Mouse (Mus musculus): ENCODE data around the gene Nkx2-3. TPM values are rescaled to one million over a fixed set of nuclear protein-coding genes. Genes with fewer than 3 reads are reported as not detected.

The Nkx2-3 gene
- total RNA-seq, 2 experiments from 2014 or later = not detected

DNA sequence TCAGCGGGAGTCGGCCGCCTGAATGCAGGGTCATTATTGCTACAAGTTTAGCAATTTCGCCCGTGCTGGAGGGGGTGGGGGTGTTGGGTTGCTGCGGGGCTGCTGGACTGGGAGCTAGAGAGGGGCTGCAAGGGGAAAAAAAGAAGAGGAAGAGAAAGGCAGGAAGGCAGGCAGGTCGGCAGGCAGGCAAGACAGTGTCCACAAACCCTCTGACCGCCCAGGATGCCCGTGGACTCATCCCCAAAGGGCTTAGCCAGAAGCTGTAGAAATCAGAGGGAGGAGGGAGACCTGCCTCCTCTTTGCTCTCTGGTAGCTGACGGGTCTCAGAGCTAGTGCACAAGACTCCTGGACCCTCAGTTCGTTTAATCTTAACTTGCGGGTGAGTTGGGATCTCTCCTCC, 4.8 kb downstream of the Nkx2-3 start:
- DNase-seq (ENCODE audit: extremely low spot score in 1 of 2, low spot score in 1 of 2) = no peak

GRCm38 (mm10) chr19:43617761-43618349, 5.7 kb downstream of the Nkx2-3 start:
- no peak for DNase-seq (ENCODE audit: extremely low spot score in 1 of 2, low spot score in 1 of 2)

- no peak for DNase-seq (ENCODE audit: extremely low spot score in 1 of 2, low spot score in 1 of 2)
These were observed 6.4 kb downstream of the Nkx2-3 start for GRCm38 (mm10) chr19:43618505-43619030.

DNA sequence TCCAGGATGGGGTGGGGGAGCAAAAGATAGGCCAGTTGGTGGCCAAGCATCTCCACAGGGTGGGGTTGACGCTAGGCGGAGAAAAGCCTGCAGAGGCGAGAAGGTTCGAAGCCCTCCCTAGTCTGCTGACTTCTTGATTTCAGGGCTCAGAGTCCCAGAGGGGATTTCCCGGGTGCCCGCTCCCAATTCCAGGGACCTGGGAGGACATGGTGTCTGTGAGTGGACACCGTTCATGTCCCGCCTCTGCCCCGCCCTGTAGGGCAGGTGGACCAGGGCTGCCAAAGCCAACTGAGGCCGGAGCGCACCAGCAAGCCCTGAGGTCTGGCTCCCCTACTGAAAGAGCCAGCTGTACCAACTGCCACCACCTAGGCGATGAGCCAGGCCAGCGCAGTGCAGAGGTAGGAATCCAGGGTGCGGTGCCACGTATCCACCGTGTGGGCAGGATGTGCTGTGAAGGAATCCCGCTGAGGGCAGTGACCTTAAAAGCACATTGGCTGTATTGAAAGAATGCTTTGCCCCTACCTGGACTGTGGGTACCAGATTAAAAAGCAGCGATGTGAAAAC, 7.9 kb downstream of the Nkx2-3 start:
- no peak for DNase-seq (ENCODE audit: extremely low spot score in 1 of 2, low spot score in 1 of 2)

DNA sequence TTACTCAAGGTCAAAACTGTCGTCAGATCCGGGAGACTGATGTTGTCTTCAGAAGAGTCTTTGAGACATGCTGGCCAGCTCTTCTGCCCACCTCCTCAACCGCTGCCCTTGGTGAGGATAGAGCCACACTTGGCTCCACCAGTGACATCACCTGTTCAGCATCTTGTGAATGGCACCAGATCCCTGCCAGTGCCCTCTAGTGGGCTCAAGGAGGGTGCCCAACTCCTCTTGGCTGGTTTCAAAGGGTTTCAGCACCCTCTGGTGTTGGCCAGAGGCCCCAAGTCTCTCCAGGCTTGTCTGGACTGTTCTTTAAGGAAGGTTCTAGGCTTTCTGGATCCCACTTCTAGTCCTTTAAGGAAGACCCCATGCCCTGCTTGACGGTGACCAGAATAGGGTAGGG, 11.8 kb downstream of the Nkx2-3 start:
- no peak for DNase-seq (ENCODE audit: extremely low spot score in 1 of 2, low spot score in 1 of 2)

DNA sequence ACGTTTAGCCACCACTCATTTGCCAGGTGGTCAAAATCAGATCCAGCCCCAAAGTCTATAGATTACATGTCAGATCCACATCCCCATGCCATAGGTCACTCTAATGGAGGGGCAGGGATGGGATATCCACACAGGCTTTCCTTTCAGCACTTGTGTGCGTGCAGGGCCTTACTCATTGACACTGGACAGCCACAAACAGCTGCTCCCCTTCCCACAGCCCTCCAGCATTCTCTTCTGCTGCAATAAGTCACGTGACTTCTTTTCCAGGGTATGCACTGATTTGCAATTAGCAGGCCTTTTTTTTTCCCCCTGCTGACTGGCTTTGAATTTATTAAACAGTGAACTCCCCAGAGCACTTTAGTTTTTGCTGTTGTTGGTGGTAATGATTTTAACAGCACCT, 14.0 kb downstream of the Nkx2-3 start:
- no peak for DNase-seq (ENCODE audit: extremely low spot score in 1 of 2, low spot score in 1 of 2)

- no peak for DNase-seq (ENCODE audit: extremely low spot score in 1 of 2, low spot score in 1 of 2)
These were observed 15.2 kb downstream of the Nkx2-3 start for GRCm38 (mm10) chr19:43627345-43627744.

GRCm38 (mm10) chr19:43629088-43629487, 17.0 kb downstream of the Nkx2-3 start:
- DNase-seq (ENCODE audit: extremely low spot score in 1 of 2, low spot score in 1 of 2) = no peak

DNA sequence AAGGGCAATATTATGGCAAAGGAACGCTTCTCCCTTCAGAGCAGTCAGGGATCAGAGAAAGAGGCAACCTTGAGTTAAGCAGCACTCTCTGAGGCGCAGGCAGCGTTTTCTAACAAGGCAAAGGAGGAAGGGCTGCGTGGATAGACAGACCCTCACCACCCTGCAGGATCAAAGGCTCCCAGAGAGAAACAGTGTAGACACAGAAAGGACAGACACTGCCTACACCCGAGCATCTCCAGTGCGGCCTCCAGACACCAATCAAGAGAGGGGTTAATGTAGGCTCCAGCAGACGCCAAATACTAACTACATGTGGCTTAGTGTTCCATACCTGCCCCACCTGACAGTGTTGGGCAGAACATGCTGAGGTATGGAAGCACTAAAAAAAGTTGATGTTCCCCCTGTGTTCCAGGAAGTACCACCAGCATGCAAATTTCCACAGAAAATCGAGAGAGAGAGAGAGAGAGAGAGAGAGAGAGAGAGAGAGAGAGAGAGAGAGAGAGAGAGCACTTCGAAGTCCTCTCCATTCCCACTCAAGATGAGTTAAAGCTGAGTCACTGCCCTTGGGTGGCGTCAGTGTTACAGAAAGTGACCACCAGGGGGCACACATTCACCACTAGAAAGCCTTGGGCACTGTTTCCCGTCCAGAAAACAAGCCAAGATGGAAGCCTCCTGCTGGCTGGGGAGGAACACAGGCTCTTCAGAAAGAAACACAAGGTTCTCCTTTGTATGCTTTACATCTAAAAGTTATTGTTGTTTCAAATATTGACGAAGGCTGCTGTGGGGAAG, 18.5 kb downstream of the Nkx2-3 start:
- peak; percentile 59 to 84 for DNase-seq (ENCODE audit: extremely low spot score in 1 of 2, low spot score in 1 of 2)

GRCm38 (mm10) chr19:43641833-43642232, 29.7 kb downstream of the Nkx2-3 start:
- DNase-seq (ENCODE audit: extremely low spot score in 1 of 2, low spot score in 1 of 2) = no peak

- no peak for DNase-seq (ENCODE audit: extremely low spot score in 1 of 2, low spot score in 1 of 2)
These were observed 30.7 kb downstream of the Nkx2-3 start for GRCm38 (mm10) chr19:43642843-43643242.

GRCm38 (mm10) chr19:43645508-43645907, 33.4 kb downstream of the Nkx2-3 start:
- no peak for DNase-seq (ENCODE audit: extremely low spot score in 1 of 2, low spot score in 1 of 2)

GRCm38 (mm10) chr19:43646852-43647251, 34.7 kb downstream of the Nkx2-3 start:
- DNase-seq (ENCODE audit: extremely low spot score in 1 of 2, low spot score in 1 of 2) = no peak

DNA sequence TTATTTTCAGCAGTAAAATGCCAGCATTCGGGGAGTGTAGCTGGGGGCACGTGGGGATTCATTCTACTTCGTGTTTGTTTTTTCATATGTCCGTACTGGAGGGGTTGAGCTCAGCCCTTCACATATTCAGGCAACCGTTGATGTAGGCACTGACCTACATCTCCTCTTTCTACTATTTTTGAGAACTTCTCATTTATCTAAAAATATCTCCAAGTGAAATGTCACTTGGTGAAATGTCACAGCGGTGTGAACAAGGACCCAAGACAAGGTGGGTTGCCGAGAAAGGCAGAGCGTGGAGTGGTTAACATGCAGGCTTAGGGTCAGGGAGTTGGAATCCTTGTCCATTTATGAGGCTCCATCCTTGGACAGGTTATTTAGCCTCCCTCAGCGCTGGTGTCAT, 35.1 kb downstream of the Nkx2-3 start:
- no peak for DNase-seq (ENCODE audit: extremely low spot score in 1 of 2, low spot score in 1 of 2)

GRCm38 (mm10) chr19:43648343-43648742, 36.2 kb downstream of the Nkx2-3 start:
- no peak for DNase-seq (ENCODE audit: extremely low spot score in 1 of 2, low spot score in 1 of 2)

DNA sequence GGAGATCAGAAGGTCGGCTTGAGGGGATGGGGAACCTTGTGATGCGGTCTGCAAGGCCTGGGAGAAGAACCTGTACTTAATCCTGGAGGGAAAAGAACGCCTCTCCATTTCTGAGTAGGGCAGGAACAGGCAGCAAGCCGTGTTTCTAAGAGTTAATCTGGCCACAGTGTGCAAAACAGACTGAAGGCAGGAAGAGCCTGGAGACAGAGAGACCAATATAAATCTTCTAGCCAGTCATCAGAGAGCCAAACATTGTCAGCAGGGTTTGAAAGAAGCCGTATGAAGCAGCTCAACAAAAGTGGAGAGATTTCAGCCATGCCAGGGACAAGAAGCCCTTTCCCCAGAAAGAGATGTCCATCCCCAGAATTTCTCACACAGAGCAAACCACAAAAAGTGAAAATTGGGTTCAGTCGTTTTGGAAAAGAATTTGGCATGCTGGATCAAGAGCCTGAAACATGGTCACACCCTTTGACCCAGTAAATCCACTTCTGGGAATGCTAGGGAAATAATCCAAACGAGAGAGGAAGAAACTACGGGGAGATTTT, 39.2 kb downstream of the Nkx2-3 start:
- DNase-seq (ENCODE audit: extremely low spot score in 1 of 2, low spot score in 1 of 2) = no peak

- DNase-seq (ENCODE audit: extremely low spot score in 1 of 2, low spot score in 1 of 2) = peak; percentile 50 to 80
These were observed 43.8 kb downstream of the Nkx2-3 start for GRCm38 (mm10) chr19:43655735-43656492.

DNA sequence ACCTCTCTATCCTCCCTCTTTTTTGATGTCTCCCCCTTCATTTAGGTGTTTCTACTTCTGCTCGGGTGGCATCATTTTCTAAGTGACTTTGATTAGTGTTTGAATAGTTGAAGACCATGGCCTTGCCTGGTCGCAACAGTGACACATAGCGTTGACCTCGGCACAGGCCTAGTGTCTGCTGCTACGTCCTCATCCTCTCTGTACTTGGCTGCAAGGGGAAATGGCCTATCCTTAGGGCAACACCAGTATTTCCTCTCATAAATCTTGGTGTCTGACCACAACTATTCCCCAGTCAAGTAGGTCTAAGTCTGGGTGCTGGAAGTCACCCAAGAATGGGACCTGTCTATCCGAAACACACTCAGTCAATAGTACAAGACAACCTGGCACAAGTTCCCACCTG, 47.5 kb downstream of the Nkx2-3 start:
- no peak for DNase-seq (ENCODE audit: extremely low spot score in 1 of 2, low spot score in 1 of 2)

DNA sequence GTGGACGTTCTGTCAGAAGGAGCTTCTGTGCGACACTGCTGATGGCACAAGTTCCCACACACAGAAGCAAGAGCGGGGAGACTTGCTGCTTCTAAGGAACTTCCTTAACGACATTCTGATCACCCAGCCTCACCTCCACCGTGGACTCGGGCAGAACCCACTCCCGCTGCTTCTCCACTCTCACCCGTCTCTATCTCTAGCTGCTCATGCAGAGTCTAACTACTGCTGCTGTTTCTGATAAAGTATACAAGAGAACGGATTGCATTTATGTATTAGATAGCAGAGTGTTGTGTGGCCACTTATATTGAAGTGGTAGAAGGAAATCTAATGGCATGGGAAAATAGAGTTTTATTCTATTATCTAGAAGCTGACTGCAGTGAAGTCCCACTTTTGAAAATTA, 48.6 kb downstream of the Nkx2-3 start:
- no peak for DNase-seq (ENCODE audit: extremely low spot score in 1 of 2, low spot score in 1 of 2)

GRCm38 (mm10) chr19:43662176-43662967, 50.2 kb downstream of the Nkx2-3 start:
- DNase-seq (ENCODE audit: extremely low spot score in 1 of 2, low spot score in 1 of 2) = no peak

Measured in layer of hippocampus, postnatal 25 days (tissue).